Mouse (Mus musculus) layer of hippocampus, adult 2 months (tissue): Measurements from ENCODE around the gene Shd. TPM values are rescaled to one million over a fixed set of nuclear protein-coding genes. Genes with fewer than 3 reads are reported as not detected.
"Not testable (repeated sequence)": the region's sequence is repeated elsewhere in the genome, so short reads cannot be mapped to it uniquely, and the experiment has no call there.

Source experiments
- DNase-seq, 2 experiments: peaks; one replicate each; pipeline ENCODE4 v3.0.0; 2022; ENCODE audit warnings: low spot score in 2 of 2
- H3K27ac ChIP-seq: fragments of 200-600 bp; 2 replicates; pipeline ENCODE4 v1.8.1; 2022
- H3K4me3 ChIP-seq: fragments of 200-600 bp; 2 replicates; pipeline ENCODE4 v1.8.1; 2022; ENCODE audit warnings: mild to moderate bottlenecking
- CTCF ChIP-seq: fragments of 200-600 bp; conservative IDR thresholded peaks from 2 replicates; pipeline ENCODE4 v1.8.1; 2022; ENCODE audit warnings: antibody characterized with exemption, mild to moderate bottlenecking, moderate library complexity
- long read RNA-seq, 2 experiments: library from polyadenylated mRNA; stranded (forward); transcript quantifications; one replicate each; pipeline ENCODE4 v2.0.0; 2021; ENCODE audit warnings: borderline mapping rate in 2 of 2
- total RNA-seq, 2 experiments: library from RNA; stranded (reverse); gene quantifications; 2 replicates each; pipeline ENCODE4 v1.2.3; 2021

The Shd gene
- total RNA-seq, result 10 to 100 TPM; 23.7 to 28.4 TPM
- long read RNA-seq, experiment 1, partial matches to known transcripts, result 2 of 9 reads
- long read RNA-seq, experiment 1, other reads (novel, unspliced or antisense), result 2 of 9 reads
- long read RNA-seq, experiment 2, transcript Shd-201 (7 exons, 1,546 nt), result major isoform, 5 of 18 reads
- long read RNA-seq, experiment 2, partial matches to known transcripts, result 3 of 18 reads
- long read RNA-seq, experiment 2, other reads (novel, unspliced or antisense), result 7 of 18 reads

- H3K4me3 ChIP-seq, result peak within 1 kb of the TSS; percentile 66
- H3K27ac ChIP-seq, result peak within 1 kb of the TSS; percentile 60
- DNase-seq, result no peak
- no peak for TF ChIP-seq CTCF
These were observed at the start of gene Shd for GRCm38 (mm10) chr17:55969966-55970891. TSS of gene Shd (plus strand) at chr17:55970467.

GRCm38 (mm10) chr17:55931553-55932502 lies 38.4 kb upstream of the Shd start:
- Histone ChIP-seq H3K27ac (peak overlapping the region; percentile 92), H3K4me3 (peak overlapping the region; percentile 76)
- peak; percentile 56 for TF ChIP-seq CTCF
- peak; percentile 41 to 58 for DNase-seq

GRCm38 (mm10) chr17:55932635-55933034 lies 37.6 kb upstream of the Shd start:
- H3K27ac ChIP-seq, result no peak overlapping the region; the same call in 1 of the 2 replicates
- peak overlapping the region; percentile 76 for H3K4me3 ChIP-seq
- DNase-seq, result no peak

DNA sequence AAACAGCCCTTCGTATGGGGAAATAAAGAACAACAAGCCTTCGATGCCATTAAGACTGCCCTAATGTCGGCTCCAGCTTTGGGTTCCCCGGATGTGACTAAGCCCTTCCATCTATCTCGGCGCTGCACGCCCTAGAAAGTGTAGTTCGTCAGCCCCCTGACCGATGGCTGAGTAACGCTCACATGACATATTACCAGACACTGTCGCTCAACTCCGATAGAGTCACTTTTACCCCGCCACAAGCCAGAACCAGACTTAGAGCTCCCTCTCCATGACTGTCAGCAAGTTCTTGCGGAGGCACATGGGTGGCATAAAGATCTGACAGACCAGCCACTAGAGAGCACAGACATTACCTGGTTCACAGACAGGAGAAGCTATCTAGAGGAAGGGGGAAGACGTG lies 37.1 kb upstream of the Shd start:
- no peak for TF ChIP-seq CTCF
- H3K27ac ChIP-seq, result no peak overlapping the region
- DNase-seq, result no peak
- no peak overlapping the region for H3K4me3 ChIP-seq

More at GRCm38 (mm10) chr17:55932635-55933034, 37.6 kb upstream of the Shd start:
- TF ChIP-seq CTCF, result no peak

DNA sequence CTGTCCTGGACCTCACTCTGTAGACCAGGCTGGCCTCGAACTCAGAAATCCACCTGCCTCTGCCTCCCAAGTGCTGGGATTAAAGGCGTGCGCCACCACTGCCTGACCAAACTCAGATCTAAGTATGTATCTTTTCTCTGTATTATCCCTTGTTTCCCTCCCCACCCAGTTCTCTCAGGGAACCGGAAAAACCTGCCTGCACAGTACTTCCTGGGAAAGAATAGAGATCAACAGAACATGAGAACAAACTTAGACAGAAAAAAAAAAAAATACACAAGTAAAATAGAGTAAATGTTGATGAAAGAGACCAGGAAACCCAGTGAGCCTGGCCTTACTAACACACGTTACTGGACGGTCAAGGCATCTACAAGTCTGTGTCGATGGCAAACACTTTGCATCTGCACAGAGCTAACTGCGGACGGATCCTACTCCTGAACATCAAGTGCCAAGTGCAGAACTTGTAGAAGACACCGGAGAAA lies 25.8 kb upstream of the Shd start:
- DNase-seq, result not testable (repeated sequence)
- H3K4me3 ChIP-seq, result peak overlapping the region; percentile 67
- peak overlapping the region; percentile 96 for H3K27ac ChIP-seq

- peak; percentile 93 to 97 for DNase-seq
- peak overlapping the region; percentile 67 for H3K4me3 ChIP-seq
- H3K27ac ChIP-seq, result peak overlapping the region; percentile 96
These were observed 25.2 kb upstream of the Shd start for GRCm38 (mm10) chr17:55944866-55945682.

DNA sequence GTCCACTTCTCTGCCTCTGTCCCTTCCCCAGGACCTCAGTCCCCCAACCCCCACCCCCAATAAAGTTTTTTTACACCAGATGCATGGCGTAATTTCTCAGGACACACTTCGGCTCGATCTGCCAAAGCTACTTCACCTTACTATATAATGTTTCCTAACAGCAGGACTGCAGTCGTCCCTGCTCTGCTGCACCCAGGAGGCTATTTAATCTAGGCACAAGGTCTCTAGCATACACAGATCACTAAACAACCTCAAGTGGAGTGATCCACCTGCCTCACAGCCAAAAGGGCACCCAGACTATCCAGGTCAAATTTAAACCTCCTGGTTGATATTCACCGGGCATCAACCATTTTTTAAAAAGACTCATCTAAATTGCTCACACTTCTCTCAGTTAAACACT lies 24.6 kb upstream of the Shd start:
- no peak for DNase-seq
- H3K4me3 ChIP-seq, result peak overlapping the region; percentile 67
- peak overlapping the region; percentile 96 for H3K27ac ChIP-seq
- no peak for TF ChIP-seq CTCF

DNA sequence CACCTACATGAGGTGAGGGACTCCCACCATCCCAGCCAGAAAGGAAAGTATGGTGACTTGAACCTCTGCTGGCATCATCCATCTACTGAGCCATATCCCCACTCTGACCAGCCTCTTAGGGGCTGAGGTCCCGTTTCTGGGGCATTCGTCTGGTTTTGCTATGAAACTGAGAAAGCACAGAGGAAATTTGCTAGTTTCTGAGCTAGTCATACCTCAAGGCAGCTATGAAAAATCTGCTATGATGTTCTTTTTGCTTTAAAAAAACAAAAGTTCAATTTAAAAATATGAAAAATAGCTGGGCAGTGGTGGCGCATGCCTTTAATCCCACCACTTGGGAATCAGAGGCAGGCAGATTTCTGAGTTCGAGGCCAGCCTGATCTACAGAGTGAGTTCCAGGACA lies 21.6 kb upstream of the Shd start:
- no peak for DNase-seq
- Histone ChIP-seq H3K4me3 (no peak overlapping the region), H3K27ac (no peak overlapping the region)
- TF ChIP-seq CTCF, result no peak

- TF ChIP-seq CTCF, result no peak
- DNase-seq, result no peak
- H3K4me3 ChIP-seq, result no peak within 1 kb of the TSS
- H3K27ac ChIP-seq, result no peak within 1 kb of the TSS
These were observed 20.9 kb upstream of the Shd start, which contains the start of gene Zfp119b for GRCm38 (mm10) chr17:55949400-55949799. TSS of gene Zfp119b (minus strand) at chr17:55949500.

DNA sequence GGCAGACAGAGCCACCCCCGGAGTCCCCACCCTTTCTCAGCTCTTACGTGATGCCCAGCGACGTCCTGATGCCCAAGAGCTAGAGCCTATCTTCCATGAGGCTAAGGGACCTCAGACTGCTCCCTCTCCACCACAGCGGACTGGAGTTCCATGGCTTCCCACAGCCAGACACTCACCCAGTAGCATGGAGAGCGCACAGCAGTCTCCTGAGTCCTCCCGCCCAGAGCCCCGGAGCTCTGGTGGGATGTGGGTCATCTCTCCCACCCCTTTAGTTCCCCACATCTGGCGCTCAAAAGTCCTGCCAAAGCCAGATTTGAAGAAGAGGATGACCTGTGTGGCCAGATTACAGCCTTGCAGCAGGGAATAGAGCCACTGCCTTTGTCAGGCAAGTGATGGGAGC lies 19.7 kb upstream of the Shd start:
- Histone ChIP-seq H3K27ac (no peak overlapping the region), H3K4me3 (no peak overlapping the region)
- no peak for TF ChIP-seq CTCF
- no peak for DNase-seq

DNA sequence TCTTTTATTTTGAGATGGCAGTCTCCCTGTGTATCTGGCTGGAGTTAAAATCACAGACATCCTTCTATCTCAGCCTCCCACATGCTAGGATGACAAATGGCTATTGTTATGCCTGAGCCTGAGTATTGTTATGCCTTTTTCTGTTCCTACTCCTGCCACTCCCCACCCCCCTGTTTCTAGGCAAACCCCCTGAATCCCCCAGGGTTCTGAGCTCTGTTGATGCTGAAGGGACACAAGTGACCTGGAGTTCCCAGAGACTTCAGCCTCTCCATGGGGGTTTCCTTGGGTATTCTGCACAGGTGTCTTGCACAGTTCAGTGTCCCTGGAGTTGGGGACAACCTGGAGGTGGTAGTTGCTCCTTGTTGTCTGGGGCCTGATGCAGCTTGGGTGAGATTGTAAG lies 18.2 kb upstream of the Shd start:
- no peak overlapping the region for H3K27ac ChIP-seq
- H3K4me3 ChIP-seq, result no peak overlapping the region
- DNase-seq, result no peak
- TF ChIP-seq CTCF, result no peak
